21 mouse cellular contexts compared by ENCODE assay signal in genomic region chr5:134615380-134615779, GRCm38 (mm10). TPM values are rescaled to one million over a fixed set of nuclear protein-coding genes. Genes with fewer than 3 reads are reported as not detected.
DNase-seq lines count a peak whose midpoint lies in the region; ATAC-seq and TF ChIP-seq lines count a peak whose summit lies in the region.
"Had no signal": no experiment of that assay in that cellular context is flagged by ENCODE, and none has a peak within 500 bp of the region (broad histone marks: within the 10 kb centered on the region; RNA-seq: fewer than 3 reads in every experiment).

No protein-coding gene starts in this region.

- TF ChIP-seq CTCF in bone marrow macrophage, adult 2 months (IDR thresholded peaks at IDR 0.05; ENCODE audit: low read depth, low read length), result no peak
- no peak for TF ChIP-seq CTCF in small intestine, adult 2 months (IDR thresholded peaks at IDR 0.05; ENCODE audit: extremely low read depth, insufficient read length, insufficient replicate concordance, low read depth, low read length)

- H3K4me1 ChIP-seq in limb, embryonic 15.5 days, result peaks cover 5% of the 10 kb centered on the region; the same call in 1 of the 2 replicates
- H3K4me1 ChIP-seq in limb, embryonic 10.5 days, result peaks cover 11% of the 10 kb centered on the region; the same call in 1 of the 2 replicates
- H3K4me1 ChIP-seq in bone marrow macrophage, adult 2 months (ENCODE audit: control insufficient read depth, insufficient read depth, low read length), result peaks cover 46% of the 10 kb centered on the region
- peaks cover 3% of the 10 kb centered on the region; the same call in 1 of the 2 replicates for H3K4me1 ChIP-seq in small intestine, adult 2 months (ENCODE audit: control insufficient read depth, insufficient read depth, insufficient read length, low read length)
- H3K4me1 ChIP-seq: embryonic facial prominence, embryonic 13.5 days had no signal

- H3K36me3 ChIP-seq in limb, embryonic 15.5 days, result peaks cover 30% of the 10 kb centered on the region
- H3K36me3 ChIP-seq in limb, embryonic 10.5 days, result peaks cover 63% of the 10 kb centered on the region
- peaks cover 20% of the 10 kb centered on the region for H3K36me3 ChIP-seq in small intestine, adult 2 months (ENCODE audit: control insufficient read depth, insufficient read depth, low read length)

- H3K4me3 ChIP-seq in limb, embryonic 15.5 days, result no peak overlapping the region
- H3K4me3 ChIP-seq in limb, embryonic 10.5 days, result no peak overlapping the region
- 0 out of 2 replicates have a peak overlapping the region, but pooled peaks have one; percentile 52 for H3K4me3 ChIP-seq in bone marrow macrophage, adult 2 months (ENCODE audit: insufficient read depth, low read length)
- H3K4me3 ChIP-seq in small intestine, adult 2 months (ENCODE audit: low read depth, low read length), result no peak overlapping the region
- H3K4me3 ChIP-seq: embryonic facial prominence, embryonic 13.5 days; heart, adult 2 months; hindbrain, embryonic 15.5 days; liver, embryonic 12.5 days; neural tube, embryonic 13.5 days had no signal

- no peak overlapping the region for H3K4me2 ChIP-seq in limb, embryonic 15.5 days
- H3K4me2 ChIP-seq: embryonic facial prominence, embryonic 13.5 days; hindbrain, embryonic 15.5 days; liver, embryonic 12.5 days; neural tube, embryonic 13.5 days had no signal

- H3K27ac ChIP-seq in limb, embryonic 15.5 days, result peak overlapping the region; percentile 38; the same call in 1 of the 2 replicates
- H3K27ac ChIP-seq in limb, embryonic 10.5 days, result no peak overlapping the region
- peak overlapping the region; percentile 92 for H3K27ac ChIP-seq in bone marrow macrophage, adult 2 months (ENCODE audit: insufficient read depth, low read depth, low read length)
- H3K27ac ChIP-seq in small intestine, adult 2 months (ENCODE audit: insufficient read depth, low read depth, low read length), result peak overlapping the region; percentile 9; the same call in 1 of the 2 replicates
- H3K27ac ChIP-seq: embryonic facial prominence, embryonic 13.5 days; heart, adult 2 months; hindbrain, embryonic 15.5 days; liver, embryonic 12.5 days; neural tube, embryonic 13.5 days; stomach, postnatal 0 days had no signal

- H3K9ac ChIP-seq in limb, embryonic 15.5 days, result no peak overlapping the region
- H3K9ac ChIP-seq: embryonic facial prominence, embryonic 13.5 days; hindbrain, embryonic 15.5 days; liver, embryonic 12.5 days; neural tube, embryonic 13.5 days had no signal

- H3K9me3 ChIP-seq in limb, embryonic 15.5 days, result no peaks in the 10 kb centered on the region
- no peaks in the 10 kb centered on the region for H3K9me3 ChIP-seq in limb, embryonic 10.5 days (replicated peaks)
- H3K9me3 ChIP-seq: embryonic facial prominence, embryonic 13.5 days; hindbrain, embryonic 15.5 days; liver, embryonic 12.5 days; neural tube, embryonic 13.5 days had no signal

- 81% methylated on average over 8 of the region's 8 CpGs for WGBS in limb, embryonic 15.5 days
- 89% methylated on average over 8 of the region's 8 CpGs for WGBS in limb, embryonic 10.5 days
- WGBS in small intestine, adult 2 months, result 68% methylated on average over 8 of the region's 8 CpGs

- ATAC-seq in limb, embryonic 15.5 days (ENCODE audit: insufficient number of reproducible peaks, low FRiP score, low TSS enrichment, low read depth), result no peak
- ATAC-seq in granulocyte monocyte progenitor cell, adult 5-6 weeks (replicated peaks; ENCODE audit: poor library complexity, severe bottlenecking), result peak; percentile 53
- no peak for ATAC-seq in megakaryocyte-erythroid progenitor cell, adult 5-6 weeks (replicated peaks; ENCODE audit: low FRiP score, low TSS enrichment, poor library complexity, severe bottlenecking)
- ATAC-seq: intestine, postnatal 0 days; liver, embryonic 12.5 days had no signal

- intact Hi-C loops in left cerebral cortex, postnatal 25 days (cut with DNase I), result no loop called here

- no peaks in the 10 kb centered on the region for H3K27me3 ChIP-seq in limb, embryonic 15.5 days
- no peaks in the 10 kb centered on the region for H3K27me3 ChIP-seq in limb, embryonic 10.5 days (ENCODE audit: low read depth, poor library complexity, severe bottlenecking)
- H3K27me3 ChIP-seq in small intestine, adult 2 months (ENCODE audit: control insufficient read depth, insufficient read depth, low read length), result no peaks in the 10 kb centered on the region
- H3K27me3 ChIP-seq: embryonic facial prominence, embryonic 13.5 days; hindbrain, embryonic 15.5 days; liver, embryonic 12.5 days; neural tube, embryonic 13.5 days had no signal

- TF ChIP-seq POLR2A in bone marrow macrophage, adult 2 months (IDR thresholded peaks at IDR 0.05; ENCODE audit: borderline replicate concordance, low read depth, low read length), result no peak
- no peak for TF ChIP-seq POLR2A in small intestine, adult 2 months (IDR thresholded peaks at IDR 0.05; ENCODE audit: low read depth, low read length)

- no peak for DNase-seq in limb, embryonic 10.5 days (ENCODE audit: low spot score)
- no peak for DNase-seq in left cerebral cortex, postnatal 25 days (ENCODE audit: low spot score in 2 of 2)
- DNase-seq: adrenal gland, adult 2 months; cerebellum, adult 9-11 months; heart, postnatal 4 days; left cerebral cortex, postnatal 4 days had no signal

RNA-seq across cellular contexts. Expression of gene Lat2, which starts 0.6 kb away (rescaled TPM):
- 7.9 and 8.8 TPM in 2 replicates for polyA plus RNA-seq in limb, embryonic 15.5 days (2015; fragmentation: Nextera tagmentation; extraction: Ambion mirVana)
- polyA plus RNA-seq in limb, embryonic 10.5 days (2016; fragmentation: Nextera tagmentation; extraction: Ambion mirVana), result 4.0 and 4.5 TPM in 2 replicates
- 202 and 213 TPM in 2 replicates for polyA plus RNA-seq in bone marrow macrophage, adult 2 months (2012; ENCODE audit: insufficient read depth, insufficient read length, missing spikeins)
- 43.8 and 50.9 TPM in 2 replicates for total RNA-seq in granulocyte monocyte progenitor cell, adult 5-6 weeks (2014; fragmentation: Nextera tagmentation)
- 34.0 TPM in 2 replicates for total RNA-seq in granulocyte monocyte progenitor cell, adult 5-6 weeks (2017)
- 4.0 and 6.9 TPM in 2 replicates for polyA plus RNA-seq in small intestine, adult 2 months (2012; rRNA removed)
- 1 to 10 TPM; 1.5 to 4.2 TPM for total RNA-seq in left cerebral cortex, postnatal 25 days (2021)
- total RNA-seq in megakaryocyte-erythroid progenitor cell, adult 5-6 weeks (2014; fragmentation: Nextera tagmentation), result 8.5 and 9.8 TPM in 2 replicates
- 7.2 and 14.6 TPM in 2 replicates for total RNA-seq in megakaryocyte-erythroid progenitor cell, adult 5-6 weeks (2017)

RNA-seq across cellular contexts. Expression of gene Eif4h, which starts 23.9 kb away (rescaled TPM):
- polyA plus RNA-seq in limb, embryonic 15.5 days (2015; fragmentation: Nextera tagmentation; extraction: Ambion mirVana), result 408 and 425 TPM in 2 replicates
- polyA plus RNA-seq in limb, embryonic 10.5 days (2016; fragmentation: Nextera tagmentation; extraction: Ambion mirVana), result 664 and 686 TPM in 2 replicates
- 169 and 175 TPM in 2 replicates for polyA plus RNA-seq in bone marrow macrophage, adult 2 months (2012; ENCODE audit: insufficient read depth, insufficient read length, missing spikeins)
- 226 and 246 TPM in 2 replicates for total RNA-seq in granulocyte monocyte progenitor cell, adult 5-6 weeks (2014; fragmentation: Nextera tagmentation)
- total RNA-seq in granulocyte monocyte progenitor cell, adult 5-6 weeks (2017), result 252 and 300 TPM in 2 replicates
- 99.4 and 256 TPM in 2 replicates for polyA plus RNA-seq in small intestine, adult 2 months (2012; rRNA removed)
- total RNA-seq in left cerebral cortex, postnatal 25 days (2021), result 100 to 1,000 TPM; 334 to 352 TPM
- total RNA-seq in megakaryocyte-erythroid progenitor cell, adult 5-6 weeks (2014; fragmentation: Nextera tagmentation), result 253 and 273 TPM in 2 replicates
- total RNA-seq in megakaryocyte-erythroid progenitor cell, adult 5-6 weeks (2017), result 220 and 233 TPM in 2 replicates

RNA-seq across cellular contexts. Expression of gene Rfc2, which starts 34.2 kb away (rescaled TPM):
- 226 and 241 TPM in 2 replicates for polyA plus RNA-seq in limb, embryonic 15.5 days (2015; fragmentation: Nextera tagmentation; extraction: Ambion mirVana)
- 431 and 443 TPM in 2 replicates for polyA plus RNA-seq in limb, embryonic 10.5 days (2016; fragmentation: Nextera tagmentation; extraction: Ambion mirVana)
- 90.0 and 91.9 TPM in 2 replicates for polyA plus RNA-seq in bone marrow macrophage, adult 2 months (2012; ENCODE audit: insufficient read depth, insufficient read length, missing spikeins)
- total RNA-seq in granulocyte monocyte progenitor cell, adult 5-6 weeks (2014; fragmentation: Nextera tagmentation), result 284 and 297 TPM in 2 replicates
- 146 and 201 TPM in 2 replicates for total RNA-seq in granulocyte monocyte progenitor cell, adult 5-6 weeks (2017)
- 15.1 and 35.4 TPM in 2 replicates for polyA plus RNA-seq in small intestine, adult 2 months (2012; rRNA removed)
- total RNA-seq in left cerebral cortex, postnatal 25 days (2021), result 10 to 100 TPM; 56.1 to 61.2 TPM
- total RNA-seq in megakaryocyte-erythroid progenitor cell, adult 5-6 weeks (2014; fragmentation: Nextera tagmentation), result 241 and 279 TPM in 2 replicates
- 113 and 125 TPM in 2 replicates for total RNA-seq in megakaryocyte-erythroid progenitor cell, adult 5-6 weeks (2017)

RNA-seq across cellular contexts. Expression of gene Syna, which starts 55.4 kb away (rescaled TPM):
- 0.09 and 0.17 TPM in 2 replicates for polyA plus RNA-seq in limb, embryonic 15.5 days (2015; fragmentation: Nextera tagmentation; extraction: Ambion mirVana)
- 0.06 and 0.08 TPM in 2 replicates for polyA plus RNA-seq in limb, embryonic 10.5 days (2016; fragmentation: Nextera tagmentation; extraction: Ambion mirVana)
- not detected in 2 replicates for polyA plus RNA-seq in bone marrow macrophage, adult 2 months (2012; ENCODE audit: insufficient read depth, insufficient read length, missing spikeins)
- total RNA-seq in granulocyte monocyte progenitor cell, adult 5-6 weeks (2014; fragmentation: Nextera tagmentation), result not detected in 2 replicates
- not detected in 2 replicates for total RNA-seq in granulocyte monocyte progenitor cell, adult 5-6 weeks (2017)
- 1.6 and 3.1 TPM in 2 replicates for polyA plus RNA-seq in small intestine, adult 2 months (2012; rRNA removed)
- total RNA-seq in left cerebral cortex, postnatal 25 days (2021), result under 1 TPM; 0.16 to 0.23 TPM
- not detected in 2 replicates for total RNA-seq in megakaryocyte-erythroid progenitor cell, adult 5-6 weeks (2014; fragmentation: Nextera tagmentation)
- total RNA-seq in megakaryocyte-erythroid progenitor cell, adult 5-6 weeks (2017), result not detected in 2 replicates
- total RNA-seq: adrenal gland, adult 2 months; gastrocnemius, adult 8-10 months; heart, adult 2 months; heart, postnatal 4 days; left cerebral cortex, postnatal 4 days; midbrain, postnatal 0 days had no signal
- polyA plus RNA-seq: heart, adult 2 months; heart, embryonic 14.5 days; liver, embryonic 12.5 days had no signal

Comparison
In these comparisons a context has a peak if more than half of its experiments do, and no peak if none do; other contexts are left out.
1. RNA of gene Lat2, which starts 0.6 kb away (polyA plus RNA-seq): 202 to 213 TPM in bone marrow macrophage, adult 2 months; 7.9 to 8.8 TPM in limb, embryonic 15.5 days, 4.0 to 6.9 TPM in small intestine, adult 2 months and 4.0 to 4.5 TPM in limb, embryonic 10.5 days; every median in the first group is over 10 times any median in the second.